Mouse (Mus musculus) urinary bladder, adult 18-20 months (tissue): ENCODE results near the gene Txndc17.
"Not testable (repeated sequence)": the region's sequence is repeated elsewhere in the genome, so short reads cannot be mapped to it uniquely, and the experiment has no call there.

Experiments
- DNase-seq, 2 experiments: peaks; one replicate each; pipeline ENCODE4 v3.0.0; 2022; ENCODE audit warnings: low spot score in 2 of 2, mixed read lengths in 2 of 2

The Txndc17 gene

GRCm38 (mm10) chr11:72207204-72207833 is at the start of gene Txndc17, which contains the start of gene 4933427D14Rik:
Txndc17 (plus strand) TSS chr11:72207547.
4933427D14Rik (minus strand) TSS chr11:72207459.
- DNase-seq, result peak; percentile 81 to 93

- DNase-seq, result no peak
Observed at GRCm38 (mm10) chr11:72163198-72163597, 44.1 kb upstream of the Txndc17 start.

GRCm38 (mm10) chr11:72169871-72170270 is 37.5 kb upstream of the Txndc17 start:
- no peak for DNase-seq

- DNase-seq, result not testable (repeated sequence)
Observed at GRCm38 (mm10) chr11:72171906-72172305, 35.4 kb upstream of the Txndc17 start.

GRCm38 (mm10) chr11:72173506-72173905 is 33.8 kb upstream of the Txndc17 start:
- DNase-seq, result no peak

- DNase-seq, result no peak
Observed at GRCm38 (mm10) chr11:72174721-72175120, 32.6 kb upstream of the Txndc17 start.

GRCm38 (mm10) chr11:72175966-72176365 is 31.4 kb upstream of the Txndc17 start:
- no peak for DNase-seq

GRCm38 (mm10) chr11:72176553-72176952 is 30.8 kb upstream of the Txndc17 start:
- DNase-seq, result no peak

- DNase-seq, result no peak
Observed at GRCm38 (mm10) chr11:72180556-72180955, 26.8 kb upstream of the Txndc17 start.

GRCm38 (mm10) chr11:72181136-72181535 is 26.2 kb upstream of the Txndc17 start:
- DNase-seq, result no peak

- DNase-seq, result no peak
Observed at GRCm38 (mm10) chr11:72184252-72184651, 23.1 kb upstream of the Txndc17 start.

- DNase-seq, result no peak
Observed at GRCm38 (mm10) chr11:72190857-72191256, 16.5 kb upstream of the Txndc17 start.

- no peak for DNase-seq
Observed at GRCm38 (mm10) chr11:72194259-72194658, 13.1 kb upstream of the Txndc17 start.

GRCm38 (mm10) chr11:72196506-72196905 is 10.8 kb upstream of the Txndc17 start:
- no peak for DNase-seq

- no peak for DNase-seq
Observed at GRCm38 (mm10) chr11:72203440-72203839, 3.9 kb upstream of the Txndc17 start.

GRCm38 (mm10) chr11:72205256-72205655 is 2.1 kb upstream of the Txndc17 start:
- DNase-seq, result no peak

- DNase-seq, result peak in 1 of 2 experiments; percentile 37
Observed at GRCm38 (mm10) chr11:72206341-72207203, 775 bp upstream of the Txndc17 start, which contains the start of gene Gm43951. Gm43951 (minus strand) TSS chr11:72206840.

- DNase-seq, result no peak
Observed at GRCm38 (mm10) chr11:72207834-72208377, 559 bp downstream of the Txndc17 start.

- peak; percentile 79 to 90 for DNase-seq
Observed at GRCm38 (mm10) chr11:72214591-72215409, 7.5 kb downstream of the Txndc17 start.

- peak in 1 of 2 experiments; percentile 64 for DNase-seq
Observed at GRCm38 (mm10) chr11:72215410-72215797, 8.1 kb downstream of the Txndc17 start, which contains the start of gene Med31. Med31 (minus strand) TSS chr11:72215592.

- no peak for DNase-seq
Observed at GRCm38 (mm10) chr11:72217116-72217515, 9.8 kb downstream of the Txndc17 start.
